Mouse (Mus musculus) kidney, postnatal 36 days (tissue): Measurements from ENCODE around the gene Vav2.

ENCODE experiments used
- DNase-seq, 2 experiments: peaks; one replicate each; pipeline ENCODE4 v3.0.0; 2021 to 2022; ENCODE audit warnings: mixed read lengths in 2 of 2

Gene Vav2

DNA sequence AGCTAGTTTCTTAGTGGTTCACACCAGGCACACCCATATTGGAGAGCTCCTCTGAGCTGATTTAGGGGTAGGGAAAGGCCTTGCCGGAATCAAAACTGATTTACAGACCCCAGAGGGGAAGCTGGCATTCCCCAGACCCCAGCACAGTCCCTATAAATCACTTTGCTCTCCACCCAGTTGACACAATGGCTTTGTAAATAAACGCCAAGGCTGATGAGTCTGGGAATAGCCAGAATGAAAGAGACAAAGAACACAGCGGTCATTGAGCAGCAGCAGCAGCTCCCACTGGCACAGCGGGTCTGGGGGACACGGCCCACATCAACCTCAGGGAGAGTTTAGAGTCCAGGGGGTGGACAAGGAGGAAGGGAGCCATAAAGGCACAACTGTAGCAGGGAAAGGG lies 65.0 kb downstream of the Vav2 start:
- no peak for DNase-seq

DNA sequence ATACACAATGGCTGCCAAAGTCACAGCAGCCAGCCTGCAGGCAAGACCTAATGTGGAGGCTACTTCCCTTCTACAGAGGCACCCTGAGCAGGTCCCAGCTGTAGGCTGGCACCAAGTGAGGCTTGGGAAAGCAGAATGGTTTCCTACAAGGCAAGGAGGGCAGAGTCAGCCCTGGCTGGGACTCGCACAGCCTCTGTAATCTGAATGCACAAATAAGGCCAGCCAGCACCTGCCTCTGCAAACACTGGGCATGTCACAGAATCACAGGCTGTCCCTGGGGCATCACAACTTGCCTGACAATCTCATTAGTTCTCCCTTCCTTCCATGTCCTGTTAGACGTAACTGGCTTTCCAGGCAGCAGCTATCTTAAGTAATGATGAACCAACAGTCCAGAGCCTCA lies 68.4 kb downstream of the Vav2 start:
- DNase-seq: no peak

DNA sequence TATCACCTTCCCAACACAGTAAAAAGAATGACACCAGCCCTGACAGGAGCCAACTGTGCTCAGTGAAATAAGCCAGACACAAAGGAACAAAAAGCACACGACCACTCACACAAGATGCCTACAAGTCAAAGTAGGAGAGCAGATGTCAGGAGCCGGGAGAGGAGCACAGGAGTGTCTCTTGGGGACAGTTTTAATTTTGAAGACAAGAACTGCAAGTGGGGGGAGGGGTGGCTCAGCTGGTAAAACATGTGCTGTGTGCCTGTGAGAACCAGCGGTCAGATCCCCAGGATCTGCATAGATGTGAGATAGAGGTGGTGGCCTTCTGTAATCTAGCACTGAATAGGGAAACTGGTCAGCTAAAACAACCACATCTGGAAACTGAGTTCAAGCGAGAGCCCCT lies 71.1 kb downstream of the Vav2 start:
- no peak for DNase-seq

GRCm38 (mm10) chr2:27354610-27355211 lies 72.1 kb downstream of the Vav2 start:
- DNase-seq: no peak

DNA sequence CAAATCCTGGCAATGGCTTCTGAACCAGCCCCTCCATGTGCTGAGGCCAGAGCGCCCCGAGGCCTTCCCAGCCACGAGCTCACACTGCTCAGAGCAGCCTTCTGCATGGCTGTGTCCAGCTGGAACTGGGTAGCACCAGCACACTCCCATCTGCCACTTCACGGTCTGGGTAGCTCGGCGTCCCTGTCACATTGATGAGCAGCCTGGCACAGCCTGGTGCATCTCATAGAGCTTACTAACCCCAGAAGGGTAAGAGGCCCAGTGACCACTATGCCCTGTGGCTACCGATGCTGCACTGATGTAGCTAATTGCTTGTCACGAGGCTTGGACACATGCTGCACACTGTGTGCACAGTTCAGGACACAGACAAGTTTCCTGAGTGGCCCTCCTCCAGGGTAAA lies 74.1 kb downstream of the Vav2 start:
- no peak for DNase-seq

- DNase-seq: no peak
These were observed 76.5 kb downstream of the Vav2 start for GRCm38 (mm10) chr2:27350371-27350770.

DNA sequence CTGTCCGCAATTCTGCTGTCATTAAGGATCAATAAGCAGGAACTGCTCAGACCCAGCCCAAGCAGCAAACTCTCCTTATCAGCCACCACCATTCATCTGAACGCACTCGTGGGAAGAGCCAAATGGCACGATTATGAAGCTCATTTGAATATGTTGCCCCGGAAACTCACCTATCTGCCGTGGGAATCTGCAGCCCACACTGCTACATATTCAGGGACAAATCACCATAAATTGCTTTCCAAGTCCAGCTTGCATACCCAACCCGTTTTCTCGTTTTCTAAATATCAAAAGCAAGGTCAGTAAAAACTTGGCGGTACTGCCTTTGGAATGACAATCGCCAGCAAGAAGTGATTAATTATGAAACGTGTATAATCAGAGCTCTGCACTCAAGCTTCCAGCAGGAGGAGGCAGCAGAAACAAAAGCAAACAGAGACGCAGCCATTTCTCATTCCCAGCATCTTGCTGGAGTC lies 82.8 kb downstream of the Vav2 start:
- DNase-seq: no peak

DNA sequence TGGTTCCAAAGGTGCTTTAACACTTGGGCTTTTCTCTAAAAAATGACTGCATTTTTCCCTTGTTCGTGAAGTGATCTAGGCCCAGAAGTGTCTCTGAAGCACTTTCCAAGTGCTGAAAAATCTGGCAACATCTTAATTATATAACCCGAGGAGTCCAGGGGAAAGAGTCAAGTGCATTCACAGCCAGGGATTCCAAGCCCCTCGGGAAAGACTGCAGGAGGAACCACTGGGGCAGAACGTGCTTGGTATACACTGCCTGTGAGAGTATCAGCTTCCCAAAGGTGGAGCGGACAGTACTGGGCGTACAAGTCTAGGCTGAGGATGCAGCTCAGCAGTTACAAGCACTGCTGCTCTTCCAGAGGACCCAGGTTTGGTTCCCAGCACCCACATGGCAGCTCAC lies 86.2 kb downstream of the Vav2 start:
- peak; percentile 39 for DNase-seq

DNA sequence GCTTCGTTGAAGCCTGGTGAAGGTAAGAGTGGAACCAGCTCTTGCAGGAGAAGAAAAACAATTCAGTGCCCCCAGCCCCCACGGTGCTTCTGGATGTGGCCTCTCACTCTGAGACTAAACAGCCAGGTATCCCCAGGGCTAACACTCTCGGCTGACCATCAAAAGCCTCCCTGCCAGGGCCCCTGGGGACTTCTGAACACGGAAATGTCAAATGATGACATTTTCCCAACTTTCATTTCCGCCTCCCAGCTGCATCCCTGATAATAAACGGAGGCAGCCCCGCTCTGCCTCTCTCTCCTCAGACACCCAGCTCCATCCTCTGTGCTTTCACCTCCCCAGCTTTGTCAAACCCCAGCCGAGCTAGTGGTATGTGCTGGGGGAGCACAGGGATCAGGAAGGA lies 87.8 kb downstream of the Vav2 start:
- DNase-seq: peak in 1 of 2 experiments; percentile 40

DNA sequence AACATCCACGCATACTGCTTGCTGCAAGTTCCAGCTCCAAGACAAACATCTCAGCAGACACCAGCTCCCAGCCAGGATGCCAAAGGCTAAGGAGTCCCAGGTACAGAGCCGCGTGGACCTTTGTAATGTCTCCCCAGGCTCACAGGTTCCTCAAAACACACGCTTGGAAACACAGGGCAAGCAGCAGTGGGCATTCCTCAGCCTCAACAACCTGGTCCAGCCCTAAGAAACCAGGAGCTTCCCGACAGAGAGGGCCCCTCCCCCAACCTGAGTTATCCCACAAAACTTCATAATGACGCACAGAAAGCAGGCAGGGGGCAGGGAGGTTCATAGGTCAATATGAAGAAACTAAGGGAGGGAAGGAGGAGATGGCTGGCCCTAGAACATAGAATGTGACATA lies 89.6 kb downstream of the Vav2 start:
- peak; percentile 35 to 58 for DNase-seq

DNA sequence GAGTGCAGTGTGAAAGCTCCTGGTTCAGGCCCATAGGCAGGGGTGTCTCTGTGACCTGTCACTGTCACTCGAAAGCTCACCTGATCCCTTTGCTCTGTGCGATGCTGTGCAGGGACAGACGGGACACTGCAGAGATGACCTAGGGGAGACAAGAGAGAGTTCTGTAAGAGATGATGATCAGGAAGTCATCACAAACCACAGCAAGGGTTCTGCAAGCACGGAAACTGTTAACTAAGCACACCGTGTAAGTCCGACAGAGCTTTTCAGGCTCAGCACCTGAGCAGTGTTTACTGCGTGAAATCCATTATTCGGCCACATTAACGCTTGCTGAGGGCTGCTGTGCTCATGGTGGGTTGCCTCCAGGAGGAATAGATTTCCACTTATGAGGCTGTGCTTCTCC lies 90.2 kb downstream of the Vav2 start:
- no peak for DNase-seq

DNA sequence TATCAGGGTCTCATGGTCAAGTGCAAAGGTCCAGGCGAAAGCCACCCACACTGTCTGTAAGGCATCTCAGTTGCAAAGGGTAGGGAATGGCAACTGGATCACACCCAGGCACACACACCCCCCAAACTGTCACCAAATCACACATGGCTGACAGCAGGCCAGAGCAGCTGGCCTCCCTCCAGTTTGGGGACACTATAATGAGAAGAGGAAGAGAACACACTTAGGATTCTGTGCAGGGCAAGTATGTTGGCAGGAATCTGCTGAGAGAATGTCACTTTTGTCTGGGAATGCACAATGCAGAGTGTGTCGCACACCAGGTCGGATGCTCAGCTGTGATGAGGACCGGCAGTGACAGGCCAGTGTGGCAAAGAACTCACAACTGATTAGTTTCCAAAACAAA lies 92.0 kb downstream of the Vav2 start:
- DNase-seq: peak in 1 of 2 experiments; percentile 54

DNA sequence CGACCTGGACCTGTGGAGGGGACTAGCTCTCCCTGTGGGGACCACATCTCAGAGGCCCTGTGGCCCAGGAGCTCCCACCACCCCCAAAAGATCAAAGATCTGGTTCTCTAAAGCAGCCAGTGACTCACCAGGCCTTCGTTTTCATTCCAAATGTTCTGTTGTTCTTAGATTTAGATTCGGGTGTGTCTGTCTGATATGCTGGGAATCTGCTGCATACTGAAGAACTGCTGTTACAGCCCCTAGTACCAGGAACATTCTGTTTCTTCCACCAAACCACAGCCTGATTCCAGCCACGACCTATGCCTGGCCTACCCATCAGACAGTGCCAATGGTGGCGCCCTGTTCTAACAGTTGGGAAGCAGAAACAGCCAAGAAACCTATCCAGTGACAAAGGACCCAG lies 95.3 kb downstream of the Vav2 start:
- no peak for DNase-seq

GRCm38 (mm10) chr2:27330446-27330845 lies 96.4 kb downstream of the Vav2 start:
- DNase-seq: no peak

GRCm38 (mm10) chr2:27329386-27330060 lies 97.3 kb downstream of the Vav2 start:
- DNase-seq: no peak

DNA sequence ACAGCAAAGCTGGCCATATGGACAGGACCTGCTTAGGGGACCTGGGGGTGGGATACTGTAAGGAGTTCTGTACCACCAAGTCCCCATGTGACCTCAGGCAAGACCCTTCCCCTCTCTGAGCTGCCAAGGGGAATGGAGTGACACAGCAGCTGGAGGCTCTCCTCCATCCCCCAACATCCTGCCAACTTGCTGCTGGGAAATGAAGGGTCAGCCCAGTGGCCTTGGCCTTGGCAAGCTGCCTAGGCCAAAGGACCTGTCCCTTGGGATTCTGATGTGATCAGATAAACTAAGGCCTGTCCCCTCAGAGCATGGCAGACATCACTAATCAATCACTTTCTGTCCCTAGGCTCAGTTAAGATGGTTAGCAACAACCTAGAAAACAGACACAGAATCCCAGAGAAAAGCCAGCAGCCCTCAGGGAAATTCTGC lies 98.2 kb downstream of the Vav2 start:
- DNase-seq: peak; percentile 74 to 75

DNA sequence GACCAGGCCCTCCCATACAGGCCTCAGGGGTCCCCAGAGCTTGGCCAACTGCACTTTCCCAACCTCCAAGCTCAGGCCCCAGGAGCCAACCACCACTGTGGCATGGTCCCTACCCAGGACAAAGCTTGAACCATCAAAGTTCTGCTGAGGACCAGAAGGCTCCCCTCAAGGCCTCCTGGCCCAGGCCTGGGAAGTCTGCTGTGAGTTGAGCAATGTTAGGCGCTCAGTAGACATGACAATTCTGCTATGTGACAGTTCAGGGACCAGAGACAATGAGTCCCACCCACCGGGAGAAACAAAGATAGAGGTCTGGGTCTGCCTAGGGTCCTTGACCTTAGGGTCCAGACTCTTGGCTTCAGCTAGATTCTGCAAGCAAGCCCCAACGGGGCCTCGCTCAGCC lies 98.9 kb downstream of the Vav2 start:
- no peak for DNase-seq

DNA sequence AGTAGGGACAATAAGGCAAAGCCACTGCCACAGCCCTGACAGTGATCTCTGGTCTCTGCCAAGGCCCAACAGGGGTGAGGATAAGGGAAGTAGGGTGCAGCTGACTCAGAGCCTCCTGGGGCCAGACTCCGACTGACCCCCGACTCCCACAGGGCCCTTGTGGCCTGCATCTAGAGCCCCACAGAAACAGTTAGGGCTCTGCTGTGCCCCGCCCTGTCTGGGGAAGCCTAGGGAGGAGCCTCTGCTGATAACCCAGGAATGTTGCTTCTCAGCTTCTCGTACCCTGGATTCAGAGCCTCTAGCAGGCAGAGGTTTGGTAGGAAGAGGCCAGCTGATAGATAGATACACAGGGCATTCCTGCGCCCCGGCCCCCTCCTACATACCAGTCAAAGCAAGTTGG lies 99.8 kb downstream of the Vav2 start:
- peak; percentile 36 to 49 for DNase-seq

DNA sequence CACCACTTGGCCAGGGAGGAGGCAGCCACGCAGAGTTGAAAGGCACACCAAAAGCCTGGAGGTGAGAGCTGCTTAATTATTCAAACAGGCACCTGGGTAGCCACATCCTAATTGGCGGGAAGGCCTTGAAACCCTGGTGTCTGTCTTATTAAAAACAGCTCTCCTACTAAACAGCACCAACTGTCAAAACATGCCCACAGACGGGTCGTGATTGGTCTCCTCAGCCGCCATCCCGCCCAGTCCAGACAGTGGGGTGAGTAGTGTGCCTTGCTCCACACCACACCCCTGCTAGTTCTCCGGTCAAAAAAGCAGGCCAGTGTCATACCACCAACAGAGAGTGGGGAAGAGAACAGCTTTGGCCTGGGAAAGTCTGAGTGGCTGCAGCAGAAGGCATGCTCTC lies 100.5 kb downstream of the Vav2 start:
- DNase-seq: no peak

DNA sequence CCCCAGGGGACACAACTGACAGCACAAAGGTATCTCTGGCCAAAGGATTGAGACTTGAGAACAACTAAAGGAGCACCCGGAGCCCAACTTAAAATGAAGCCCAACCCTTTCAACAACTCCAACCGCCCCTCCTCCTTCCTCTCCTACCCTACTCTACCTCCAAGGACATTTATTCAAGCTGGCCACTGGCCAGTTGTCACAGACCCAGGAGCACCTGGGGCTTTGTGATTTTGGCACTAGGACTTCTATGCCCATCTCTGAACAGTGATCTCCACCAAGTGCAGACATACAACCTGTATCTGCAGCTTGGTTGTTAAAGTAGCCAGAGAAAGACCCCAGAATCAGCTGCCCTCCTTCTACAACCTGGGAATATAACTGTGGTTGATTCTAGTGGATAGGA lies 102.1 kb downstream of the Vav2 start:
- peak in 1 of 2 experiments; percentile 48 for DNase-seq

GRCm38 (mm10) chr2:27321431-27321875 lies 105.4 kb downstream of the Vav2 start:
- DNase-seq: no peak

DNA sequence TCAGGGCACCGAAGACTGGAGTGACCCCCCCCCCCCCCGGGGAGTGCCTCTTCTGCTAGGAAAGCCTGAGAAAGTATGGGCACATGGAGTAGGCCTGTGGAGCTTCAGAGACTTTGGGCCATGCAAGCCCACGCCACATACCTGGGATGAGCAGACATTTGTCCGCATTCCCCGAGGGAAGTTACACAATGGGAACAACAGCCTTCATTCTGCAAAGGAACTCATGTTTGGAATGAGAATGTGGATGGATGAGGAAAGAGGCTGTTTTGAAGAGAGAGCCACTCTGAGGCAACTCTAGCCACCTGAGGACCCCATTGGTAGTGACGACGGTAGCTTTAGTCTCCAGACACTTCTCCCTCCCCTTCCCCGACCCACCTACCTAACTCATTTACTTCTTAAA lies 106.0 kb downstream of the Vav2 start:
- no peak for DNase-seq

- peak; percentile 84 to 92 for DNase-seq
These were observed 108.2 kb downstream of the Vav2 start for GRCm38 (mm10) chr2:27318606-27319005.

GRCm38 (mm10) chr2:27318197-27318596 lies 108.6 kb downstream of the Vav2 start:
- DNase-seq: peak; percentile 47 to 50

GRCm38 (mm10) chr2:27316167-27316566 lies 110.7 kb downstream of the Vav2 start:
- no peak for DNase-seq
